12 mouse cellular contexts compared by ENCODE assay signal in the genomic region with DNA sequence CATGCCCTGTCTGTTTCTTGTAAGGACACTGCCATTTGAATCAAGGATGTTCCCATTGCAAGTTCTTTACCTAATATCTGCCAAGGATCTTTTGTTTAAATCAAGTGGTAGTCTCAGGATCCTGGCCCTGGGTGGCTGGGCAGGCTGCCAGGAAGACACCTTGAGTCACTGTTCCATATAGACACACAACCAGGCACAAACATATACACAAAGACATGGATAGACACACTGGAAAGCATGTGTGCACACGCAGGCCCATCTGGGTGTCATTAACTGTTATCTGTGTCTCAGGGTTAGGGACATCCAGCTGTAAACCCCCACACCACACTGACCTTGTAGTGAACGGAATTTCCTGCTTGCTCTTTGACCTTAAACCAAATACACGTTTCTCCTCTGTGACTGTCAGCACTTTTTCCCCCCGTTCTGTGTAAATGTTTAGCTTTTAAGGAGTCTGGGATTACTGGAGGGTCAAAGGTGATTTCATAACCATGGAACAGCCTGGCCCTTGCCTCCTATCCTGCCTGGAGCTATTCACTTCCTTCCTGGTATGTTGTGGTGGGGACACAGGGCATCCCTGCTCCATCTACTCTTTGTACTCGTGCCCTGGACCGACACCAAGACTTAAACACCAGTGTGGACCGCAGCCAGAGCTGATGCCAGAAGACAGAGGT. TPM values are rescaled to one million over a fixed set of nuclear protein-coding genes. Genes with fewer than 3 reads are reported as not detected.
DNase-seq lines count a peak whose midpoint lies in the region; ATAC-seq and TF ChIP-seq lines count a peak whose summit lies in the region.
"Had no signal": no experiment of that assay in that cellular context is flagged by ENCODE, and none has a peak within 500 bp of the region (broad histone marks: within the 10 kb centered on the region; RNA-seq: fewer than 3 reads in every experiment).

No protein-coding gene starts in this region.

- no peak for DNase-seq in stomach, postnatal 0 days (ENCODE audit: low spot score)
- DNase-seq in kidney, postnatal 0 days (ENCODE audit: low spot score), result peak; percentile 54
- peak; percentile 29 for DNase-seq in liver, postnatal 0 days
- DNase-seq in left cerebral cortex, adult 9 months (ENCODE audit: low spot score in 2 of 2), result no peak
- DNase-seq in thymus, adult 18-20 months, result no peak
- no peak for DNase-seq in ovary, postnatal 36 days (ENCODE audit: low spot score)
- DNase-seq in cerebellum, adult 18-20 months, result no peak
- DNase-seq: gastrocnemius, postnatal 14 days; thymus, postnatal 14 days had no signal

- H3K27ac ChIP-seq in stomach, embryonic 14.5 days (ENCODE audit: low read length), result peak overlapping the region; percentile 30
- H3K27ac ChIP-seq in stomach, postnatal 0 days (replicated peaks), result no peak overlapping the region
- peak overlapping the region; percentile 60; the same call in 1 of the 2 replicates for H3K27ac ChIP-seq in kidney, postnatal 0 days
- H3K27ac ChIP-seq in liver, postnatal 0 days (ENCODE audit: low read depth), result peak overlapping the region; percentile 60
- H3K27ac ChIP-seq: hindbrain, embryonic 13.5 days had no signal

- H3K36me3 ChIP-seq in stomach, embryonic 14.5 days (ENCODE audit: control insufficient read depth, insufficient read depth, low read length), result no peaks in the 10 kb centered on the region
- no peaks in the 10 kb centered on the region for H3K36me3 ChIP-seq in stomach, postnatal 0 days (ENCODE audit: control insufficient read depth, insufficient read depth, low read length)
- no peaks in the 10 kb centered on the region; the same call in 1 of the 2 replicates for H3K36me3 ChIP-seq in kidney, postnatal 0 days (ENCODE audit: insufficient read depth, low read length)
- H3K36me3 ChIP-seq in liver, postnatal 0 days (replicated peaks; ENCODE audit: insufficient read depth, low read length), result no peaks in the 10 kb centered on the region

- no peak overlapping the region for H3K4me2 ChIP-seq in stomach, embryonic 14.5 days (replicated peaks; ENCODE audit: low read depth, low read length)
- H3K4me2 ChIP-seq in stomach, postnatal 0 days (replicated peaks; ENCODE audit: low read depth), result no peak overlapping the region
- H3K4me2 ChIP-seq in kidney, postnatal 0 days (ENCODE audit: low read length), result no peak overlapping the region
- H3K4me2 ChIP-seq in liver, postnatal 0 days (ENCODE audit: low read depth, low read length), result no peak overlapping the region
- H3K4me2 ChIP-seq: hindbrain, embryonic 13.5 days had no signal

- H3K27me3 ChIP-seq in stomach, embryonic 14.5 days (ENCODE audit: control insufficient read depth, insufficient read depth, low read length), result no peaks in the 10 kb centered on the region
- no peaks in the 10 kb centered on the region for H3K27me3 ChIP-seq in stomach, postnatal 0 days (ENCODE audit: control insufficient read depth, insufficient read depth, low read length)
- no peaks in the 10 kb centered on the region for H3K27me3 ChIP-seq in kidney, postnatal 0 days (ENCODE audit: insufficient read depth, low read length)
- H3K27me3 ChIP-seq in liver, postnatal 0 days (ENCODE audit: insufficient read depth, low read length), result no peaks in the 10 kb centered on the region
- H3K27me3 ChIP-seq: hindbrain, embryonic 13.5 days had no signal

- 15% methylated on average over 7 of the region's 7 CpGs for WGBS in stomach, embryonic 14.5 days
- WGBS in stomach, postnatal 0 days, result 22% methylated on average over 7 of the region's 7 CpGs
- WGBS in kidney, postnatal 0 days, result 33% methylated on average over 7 of the region's 7 CpGs
- WGBS in liver, postnatal 0 days (ENCODE audit: insufficient replicate concordance), result 25% methylated on average over 7 of the region's 7 CpGs

- no peak overlapping the region for H3K4me3 ChIP-seq in stomach, embryonic 14.5 days (ENCODE audit: low read depth, low read length)
- H3K4me3 ChIP-seq in stomach, postnatal 0 days (ENCODE audit: low read depth, low read length), result no peak overlapping the region
- H3K4me3 ChIP-seq in kidney, postnatal 0 days (replicated peaks; ENCODE audit: low read depth, low read length), result no peak overlapping the region
- no peak overlapping the region for H3K4me3 ChIP-seq in liver, postnatal 0 days (ENCODE audit: low read depth, low read length)
- H3K4me3 ChIP-seq: hindbrain, embryonic 13.5 days had no signal

- no peaks in the 10 kb centered on the region for H3K9me3 ChIP-seq in stomach, embryonic 14.5 days (ENCODE audit: control insufficient read depth, low read depth, low read length)
- no peaks in the 10 kb centered on the region for H3K9me3 ChIP-seq in stomach, postnatal 0 days (ENCODE audit: control insufficient read depth, low read length)
- no peaks in the 10 kb centered on the region for H3K9me3 ChIP-seq in kidney, postnatal 0 days (replicated peaks; ENCODE audit: low read length)
- no peaks in the 10 kb centered on the region for H3K9me3 ChIP-seq in liver, postnatal 0 days (ENCODE audit: low read length)
- H3K9me3 ChIP-seq: hindbrain, embryonic 13.5 days had no signal

- H3K9ac ChIP-seq in stomach, embryonic 14.5 days (replicated peaks; ENCODE audit: low read depth, low read length), result no peak overlapping the region
- H3K9ac ChIP-seq in stomach, postnatal 0 days (ENCODE audit: low read length), result no peak overlapping the region
- H3K9ac ChIP-seq in kidney, postnatal 0 days (ENCODE audit: low read depth, low read length), result no peak overlapping the region
- H3K9ac ChIP-seq in liver, postnatal 0 days (replicated peaks), result no peak overlapping the region
- H3K9ac ChIP-seq: hindbrain, embryonic 13.5 days had no signal

- H3K4me1 ChIP-seq in stomach, embryonic 14.5 days (ENCODE audit: control insufficient read depth, insufficient read depth, low read length), result peaks cover 12% of the 10 kb centered on the region
- no peaks in the 10 kb centered on the region; the same call in 1 of the 2 replicates for H3K4me1 ChIP-seq in stomach, postnatal 0 days (replicated peaks; ENCODE audit: control insufficient read depth, insufficient read depth)
- peaks cover 6% of the 10 kb centered on the region; the same call in 1 of the 2 replicates for H3K4me1 ChIP-seq in kidney, postnatal 0 days (replicated peaks; ENCODE audit: insufficient read depth, low read length)
- H3K4me1 ChIP-seq in liver, postnatal 0 days (ENCODE audit: insufficient read depth), result peaks cover 10% of the 10 kb centered on the region

- TF ChIP-seq EP300 in stomach, postnatal 0 days (optimal IDR thresholded peaks at IDR 0.05), result no peak
- TF ChIP-seq EP300 in liver, postnatal 0 days (IDR thresholded peaks at IDR 0.05; ENCODE audit: low read depth), result peak; percentile 20; the same call in 1 of the 2 replicates

- ATAC-seq in stomach, embryonic 14.5 days (ENCODE audit: insufficient number of reproducible peaks, insufficient read depth, low FRiP score, low read depth), result 0 out of 2 replicates have a peak, but pooled peaks have one; percentile 53
- ATAC-seq in stomach, postnatal 0 days (ENCODE audit: low FRiP score, low TSS enrichment), result no peak
- ATAC-seq in kidney, postnatal 0 days (replicated peaks; ENCODE audit: low FRiP score, low read depth), result peak; percentile 89
- peak; percentile 57; the same call in 1 of the 2 replicates for ATAC-seq in liver, postnatal 0 days
- ATAC-seq: CD4-positive, CD25-positive, alpha-beta regulatory T cell, adult 4 months had no signal

- TF ChIP-seq CTCF in stomach, postnatal 0 days (IDR thresholded peaks at IDR 0.05; ENCODE audit: low read depth), result no peak
- no peak for TF ChIP-seq CTCF in kidney, postnatal 0 days (IDR thresholded peaks at IDR 0.05; ENCODE audit: low read depth)
- no peak for TF ChIP-seq CTCF in liver, postnatal 0 days (IDR thresholded peaks at IDR 0.05; ENCODE audit: low read depth)

RNA-seq across cellular contexts. Expression of a gene that starts 59.2 kb away (rescaled TPM):
- 39.6 and 42.8 TPM in 2 replicates for polyA plus RNA-seq in stomach, embryonic 14.5 days (2014; fragmentation: Nextera tagmentation; extraction: Ambion mirVana)
- 11.6 and 12.1 TPM in 2 replicates for polyA plus RNA-seq in stomach, postnatal 0 days (2015; fragmentation: Nextera tagmentation; extraction: Ambion mirVana)
- 31.9 and 36.8 TPM in 2 replicates for polyA plus RNA-seq in kidney, postnatal 0 days (2015; fragmentation: Nextera tagmentation; extraction: Ambion mirVana)
- polyA plus RNA-seq in liver, postnatal 0 days (2015; fragmentation: Nextera tagmentation; extraction: Ambion mirVana), result 5.7 and 7.6 TPM in 2 replicates
- polyA plus RNA-seq: CD4-positive, CD25-positive, alpha-beta regulatory T cell, adult 4 months had no signal

Comparison
In these comparisons a context has a peak if more than half of its experiments do, and no peak if none do; other contexts are left out.
1. DNase-seq: peak in kidney, postnatal 0 days (single experiment) and liver, postnatal 0 days (single experiment); none in stomach, postnatal 0 days (single experiment), left cerebral cortex, adult 9 months (0 of 2), thymus, adult 18-20 months (0 of 2), ovary, postnatal 36 days (single experiment) and cerebellum, adult 18-20 months (0 of 2).